Mouse (Mus musculus): ENCODE data around the gene Smoc1. TPM values are rescaled to one million over a fixed set of nuclear protein-coding genes. Genes with fewer than 3 reads are reported as not detected.

Smoc1 gene
- polyA plus RNA-seq, 1 experiment from 2014 or later: 15.5 TPM

- no peaks in the 10 kb centered on the region for H3K36me3 ChIP-seq (replicated peaks; ENCODE audit: insufficient read depth, low read length)
- no peaks in the 10 kb centered on the region for H3K27me3 ChIP-seq (ENCODE audit: insufficient read depth, low read length)
- WGBS (ENCODE audit: insufficient replicate concordance): 43% methylated on average over 10 of the region's 10 CpGs
- no peaks in the 10 kb centered on the region for H3K9me3 ChIP-seq (ENCODE audit: low read length)
- H3K4me1 ChIP-seq (ENCODE audit: insufficient read depth): peaks cover 7% of the 10 kb centered on the region; the same call in 1 of the 2 replicates
- no peak overlapping the region for H3K4me2 ChIP-seq (ENCODE audit: low read depth, low read length)
- H3K27ac ChIP-seq (ENCODE audit: low read depth): no peak overlapping the region
- no peak for DNase-seq
- ATAC-seq: no peak
- TF ChIP-seq CTCF (IDR thresholded peaks at IDR 0.05; ENCODE audit: low read depth) (no peak), EP300 (IDR thresholded peaks at IDR 0.05; ENCODE audit: low read depth) (no peak)
- no peak overlapping the region for H3K4me3 ChIP-seq (ENCODE audit: low read depth, low read length)
- H3K9ac ChIP-seq (replicated peaks): no peak overlapping the region
These were observed 34.8 kb upstream of the Smoc1 start for GRCm38 (mm10) chr12:80991806-80992205.

- no peak for DNase-seq
- Histone ChIP-seq H3K36me3 (replicated peaks; ENCODE audit: insufficient read depth, low read length) (no peaks in the 10 kb centered on the region), H3K4me3 (ENCODE audit: low read depth, low read length) (no peak overlapping the region), H3K4me2 (ENCODE audit: low read depth, low read length) (no peak overlapping the region), H3K27ac (ENCODE audit: low read depth) (no peak overlapping the region), H3K9ac (replicated peaks) (no peak overlapping the region), H3K4me1 (ENCODE audit: insufficient read depth) (peaks cover 7% of the 10 kb centered on the region; the same call in 1 of the 2 replicates), H3K9me3 (ENCODE audit: low read length) (no peaks in the 10 kb centered on the region), H3K27me3 (ENCODE audit: insufficient read depth, low read length) (0 out of 2 replicates have a peak, but pooled peaks cover 2% of the 10 kb centered on the region)
- TF ChIP-seq CTCF (IDR thresholded peaks at IDR 0.05; ENCODE audit: low read depth): peak; percentile 38; the same call in 1 of the 2 replicates
- no peak for TF ChIP-seq EP300 (IDR thresholded peaks at IDR 0.05; ENCODE audit: low read depth)
- ATAC-seq: no peak
- WGBS (ENCODE audit: insufficient replicate concordance): 76% methylated on average over 8 of the region's 8 CpGs
These were observed 34.0 kb upstream of the Smoc1 start for GRCm38 (mm10) chr12:80992540-80993122.

- Histone ChIP-seq H3K4me1 (ENCODE audit: insufficient read depth) (peaks cover 11% of the 10 kb centered on the region), H3K36me3 (replicated peaks; ENCODE audit: insufficient read depth, low read length) (no peaks in the 10 kb centered on the region), H3K9me3 (ENCODE audit: low read length) (no peaks in the 10 kb centered on the region), H3K4me2 (ENCODE audit: low read depth, low read length) (no peak overlapping the region), H3K27ac (ENCODE audit: low read depth) (no peak overlapping the region), H3K9ac (replicated peaks) (no peak overlapping the region), H3K4me3 (ENCODE audit: low read depth, low read length) (no peak overlapping the region), H3K27me3 (ENCODE audit: insufficient read depth, low read length) (0 out of 2 replicates have a peak, but pooled peaks cover 3% of the 10 kb centered on the region)
- TF ChIP-seq EP300 (IDR thresholded peaks at IDR 0.05; ENCODE audit: low read depth): no peak
- no peak for TF ChIP-seq CTCF (IDR thresholded peaks at IDR 0.05; ENCODE audit: low read depth)
- WGBS (ENCODE audit: insufficient replicate concordance): 76% methylated on average over 1 of the region's 1 CpGs
- ATAC-seq (no peak), DNase-seq (no peak)
These were observed 32.8 kb upstream of the Smoc1 start for GRCm38 (mm10) chr12:80993773-80994172.

GRCm38 (mm10) chr12:80995326-80995725, 31.3 kb upstream of the Smoc1 start:
- Histone ChIP-seq H3K27me3 (ENCODE audit: insufficient read depth, low read length) (0 out of 2 replicates have a peak, but pooled peaks cover 3% of the 10 kb centered on the region), H3K36me3 (replicated peaks; ENCODE audit: insufficient read depth, low read length) (no peaks in the 10 kb centered on the region), H3K27ac (ENCODE audit: low read depth) (no peak overlapping the region), H3K4me3 (ENCODE audit: low read depth, low read length) (no peak overlapping the region), H3K9me3 (ENCODE audit: low read length) (no peaks in the 10 kb centered on the region), H3K4me2 (ENCODE audit: low read depth, low read length) (no peak overlapping the region), H3K4me1 (ENCODE audit: insufficient read depth) (peaks cover 11% of the 10 kb centered on the region), H3K9ac (replicated peaks) (no peak overlapping the region)
- WGBS (ENCODE audit: insufficient replicate concordance): 39% methylated on average over 4 of the region's 4 CpGs
- DNase-seq: no peak
- no peak for ATAC-seq
- no peak for TF ChIP-seq CTCF (IDR thresholded peaks at IDR 0.05; ENCODE audit: low read depth)
- TF ChIP-seq EP300 (IDR thresholded peaks at IDR 0.05; ENCODE audit: low read depth): no peak

DNA sequence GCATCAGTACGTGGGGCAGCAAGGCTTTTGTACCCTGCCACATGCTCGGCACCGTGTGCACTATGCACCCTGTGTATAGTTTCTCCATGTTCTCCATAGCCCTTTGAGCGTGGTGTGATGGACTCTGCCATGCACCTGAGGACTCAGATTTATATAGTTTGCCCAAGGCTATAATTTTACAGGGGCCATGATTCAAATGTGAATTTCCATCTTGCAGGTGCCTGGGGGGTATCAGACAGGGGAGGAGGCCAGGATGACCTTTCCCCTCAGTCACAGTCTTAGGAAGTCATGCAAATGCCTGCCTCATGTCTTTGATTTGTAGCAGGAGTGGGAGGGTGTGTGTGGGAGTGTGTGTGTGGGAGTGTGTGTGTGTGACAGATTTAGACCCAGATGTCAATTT, 29.0 kb upstream of the Smoc1 start:
- Histone ChIP-seq H3K27me3 (ENCODE audit: insufficient read depth, low read length) (0 out of 2 replicates have a peak, but pooled peaks cover 3% of the 10 kb centered on the region), H3K9me3 (ENCODE audit: low read length) (no peaks in the 10 kb centered on the region), H3K4me1 (ENCODE audit: insufficient read depth) (peaks cover 11% of the 10 kb centered on the region), H3K4me3 (ENCODE audit: low read depth, low read length) (no peak overlapping the region), H3K4me2 (ENCODE audit: low read depth, low read length) (no peak overlapping the region), H3K27ac (ENCODE audit: low read depth) (no peak overlapping the region), H3K9ac (replicated peaks) (no peak overlapping the region), H3K36me3 (replicated peaks; ENCODE audit: insufficient read depth, low read length) (no peaks in the 10 kb centered on the region)
- ATAC-seq (no peak), DNase-seq (no peak)
- no peak for TF ChIP-seq CTCF (IDR thresholded peaks at IDR 0.05; ENCODE audit: low read depth)
- no peak for TF ChIP-seq EP300 (IDR thresholded peaks at IDR 0.05; ENCODE audit: low read depth)
- WGBS (ENCODE audit: insufficient replicate concordance): 63% methylated on average over 4 of the region's 4 CpGs

DNA sequence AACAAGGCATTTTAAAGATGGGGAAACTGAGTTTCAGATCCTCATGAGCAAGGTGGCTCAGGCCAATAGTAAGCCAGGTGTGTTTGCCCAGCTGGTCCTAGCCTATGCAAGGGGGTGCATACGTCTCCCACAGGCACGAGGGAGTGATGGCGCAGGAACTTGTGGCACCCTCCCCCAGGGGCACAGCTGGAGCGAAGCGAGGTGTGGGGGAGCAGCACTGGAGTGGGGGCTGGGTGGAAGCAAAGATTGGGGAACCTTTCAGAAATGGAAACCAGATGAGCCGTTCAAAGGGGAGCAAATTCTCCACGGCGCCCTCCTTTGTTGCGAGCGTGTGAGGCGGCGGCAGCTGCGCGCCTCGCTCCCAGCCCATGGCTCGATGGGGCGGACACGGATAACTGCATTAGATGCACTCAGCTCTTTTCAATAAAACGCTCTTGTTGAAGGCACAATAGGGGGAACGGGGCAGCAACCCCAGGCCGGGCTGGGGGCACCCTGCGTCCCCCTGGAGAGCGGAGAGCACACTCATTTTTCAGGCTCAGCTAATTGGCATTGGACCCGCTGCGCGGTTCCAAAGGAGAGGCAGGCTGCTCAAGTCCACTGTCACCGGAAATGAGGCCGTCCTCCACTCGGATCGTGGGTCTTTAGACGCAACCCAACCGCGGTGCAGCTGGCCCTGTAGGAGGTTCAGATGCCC, 27.9 kb upstream of the Smoc1 start:
- Histone ChIP-seq H3K36me3 (replicated peaks; ENCODE audit: insufficient read depth, low read length) (no peaks in the 10 kb centered on the region), H3K4me1 (ENCODE audit: insufficient read depth) (peaks cover 11% of the 10 kb centered on the region), H3K9ac (replicated peaks) (no peak overlapping the region), H3K4me2 (ENCODE audit: low read depth, low read length) (peak overlapping the region; percentile 62), H3K27ac (ENCODE audit: low read depth) (no peak overlapping the region), H3K27me3 (ENCODE audit: insufficient read depth, low read length) (0 out of 2 replicates have a peak, but pooled peaks cover 3% of the 10 kb centered on the region), H3K4me3 (ENCODE audit: low read depth, low read length) (peak overlapping the region; percentile 24), H3K9me3 (ENCODE audit: low read length) (no peaks in the 10 kb centered on the region)
- ATAC-seq (no peak), DNase-seq (peak; percentile 25)
- TF ChIP-seq EP300 (IDR thresholded peaks at IDR 0.05; ENCODE audit: low read depth) (no peak), CTCF (IDR thresholded peaks at IDR 0.05; ENCODE audit: low read depth) (no peak)
- WGBS (ENCODE audit: insufficient replicate concordance): 14% methylated on average over 33 of the region's 33 CpGs

Measured in liver, postnatal 0 days (tissue).